In the genomic region with DNA sequence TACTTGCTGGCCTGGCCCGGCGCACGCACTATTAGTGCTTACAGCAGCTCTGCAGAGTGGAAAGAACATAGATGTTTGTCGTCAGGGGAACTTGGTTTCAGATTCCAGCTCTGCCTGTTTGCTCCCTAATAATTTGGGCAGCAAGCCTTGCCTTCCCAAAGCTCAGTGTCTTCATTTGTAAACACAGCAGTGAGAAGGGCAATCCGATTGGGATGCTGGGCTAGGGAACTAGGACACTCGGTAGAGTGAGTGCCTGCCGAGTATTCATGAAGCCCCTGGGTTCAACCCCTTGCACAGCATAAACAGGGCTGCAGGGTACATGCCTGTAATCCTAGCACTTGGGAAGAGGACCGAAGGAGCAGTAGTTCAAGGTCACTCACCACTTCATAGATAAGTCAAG, we compare ENCODE assay signal across 18 mouse cellular contexts.
"Had no signal": no experiment of that assay in that cellular context is flagged by ENCODE, and none has a peak within 500 bp of the region (broad histone marks: within the 10 kb centered on the region; RNA-seq: fewer than 3 reads in every experiment).

No protein-coding gene starts in this region.

- H3K4me3 ChIP-seq: limb, embryonic 12.5 days; limb, embryonic 15.5 days; liver, embryonic 12.5 days; liver, embryonic 15.5 days; midbrain, embryonic 12.5 days; myocyte; neural tube, embryonic 13.5 days had no signal

- H3K9ac ChIP-seq: limb, embryonic 12.5 days; limb, embryonic 15.5 days; liver, embryonic 12.5 days; liver, embryonic 15.5 days; midbrain, embryonic 12.5 days; neural tube, embryonic 13.5 days had no signal

- H3K27ac ChIP-seq: limb, embryonic 12.5 days; limb, embryonic 15.5 days; liver, embryonic 12.5 days; liver, embryonic 15.5 days; midbrain, embryonic 12.5 days; neural tube, embryonic 13.5 days had no signal

- ATAC-seq: liver, embryonic 12.5 days; midbrain, embryonic 16.5 days had no signal

- DNase-seq: kidney, postnatal 14 days; kidney, postnatal 4 days; left cerebral cortex, postnatal 4 days; lung, adult 2 months; lung, postnatal 14 days; lung, postnatal 4 days; retina, postnatal 1 day; right cerebral cortex, postnatal 25 days; thymus, adult 18-20 months; thymus, postnatal 4 days had no signal

- H3K9me3 ChIP-seq: limb, embryonic 12.5 days; limb, embryonic 15.5 days; liver, embryonic 12.5 days; liver, embryonic 15.5 days; midbrain, embryonic 12.5 days; neural tube, embryonic 13.5 days had no signal

- H3K36me3 ChIP-seq: limb, embryonic 12.5 days; limb, embryonic 15.5 days; liver, embryonic 12.5 days; liver, embryonic 15.5 days; midbrain, embryonic 12.5 days; neural tube, embryonic 13.5 days had no signal

- H3K4me2 ChIP-seq: limb, embryonic 12.5 days; limb, embryonic 15.5 days; liver, embryonic 12.5 days; liver, embryonic 15.5 days; midbrain, embryonic 12.5 days; neural tube, embryonic 13.5 days had no signal

- H3K27me3 ChIP-seq: limb, embryonic 12.5 days; limb, embryonic 15.5 days; liver, embryonic 15.5 days; neural tube, embryonic 13.5 days had no signal
